8 mouse cellular contexts compared by ENCODE assay signal in genomic region chr19:8569453-8569863, GRCm38 (mm10). TPM values are rescaled to one million over a fixed set of nuclear protein-coding genes. Genes with fewer than 3 reads are reported as not detected.
A peak's percentile ranks its signal among the peaks of the same experiment; 100 is the strongest.
DNase-seq lines count a peak whose midpoint lies in the region; ATAC-seq and TF ChIP-seq lines count a peak whose summit lies in the region.

No protein-coding gene starts in this region.

- H3K27ac ChIP-seq in kidney, adult 2 months (ENCODE audit: insufficient read depth, low read depth, low read length) = no peak overlapping the region
- H3K27ac ChIP-seq in bone marrow macrophage, adult 2 months (ENCODE audit: insufficient read depth, low read depth, low read length) = no peak overlapping the region
- no peak overlapping the region for H3K27ac ChIP-seq in heart, embryonic 11.5 days (ENCODE audit: low read depth, low read length)

- peak; percentile 46 for TF ChIP-seq CTCF in kidney, adult 2 months (conservative IDR thresholded peaks at IDR 0.05; ENCODE audit: insufficient read depth, insufficient read length, low read depth, low read length)
- TF ChIP-seq CTCF in bone marrow macrophage, adult 2 months (IDR thresholded peaks at IDR 0.05; ENCODE audit: low read depth, low read length) = peak; percentile 21; the same call in 1 of the 2 replicates

- peaks cover 19% of the 10 kb centered on the region; the same call in 1 of the 2 replicates for H3K4me1 ChIP-seq in kidney, adult 2 months (ENCODE audit: control insufficient read depth, insufficient read depth, low read length)
- H3K4me1 ChIP-seq in bone marrow macrophage, adult 2 months (ENCODE audit: control insufficient read depth, insufficient read depth, low read length) = no peaks in the 10 kb centered on the region
- peaks cover 8% of the 10 kb centered on the region for H3K4me1 ChIP-seq in heart, embryonic 11.5 days (ENCODE audit: control insufficient read depth, insufficient read depth, low read length)

- no peaks in the 10 kb centered on the region for H3K36me3 ChIP-seq in kidney, adult 2 months (ENCODE audit: control insufficient read depth, insufficient read depth, low read length)
- H3K36me3 ChIP-seq in heart, embryonic 11.5 days (ENCODE audit: control insufficient read depth, insufficient read depth, low read length) = no peaks in the 10 kb centered on the region

- 10% methylated on average over 14 of the region's 14 CpGs for WGBS in kidney, adult 2 months
- WGBS in heart, embryonic 11.5 days (ENCODE audit: insufficient replicate concordance) = 5% methylated on average over 14 of the region's 14 CpGs

- no peaks in the 10 kb centered on the region for H3K9me3 ChIP-seq in heart, embryonic 11.5 days (replicated peaks; ENCODE audit: control insufficient read depth, low read length)

- no peak for ATAC-seq in heart, embryonic 11.5 days (replicated peaks; ENCODE audit: insufficient number of reproducible peaks, low FRiP score, low TSS enrichment)
- ATAC-seq in inflammation-experienced regulatory T-cells, adult 6 months = no peak

- H3K9ac ChIP-seq in heart, embryonic 11.5 days (ENCODE audit: low read depth, low read length) = peak overlapping the region; percentile 49

- peak; percentile 36 for DNase-seq in kidney, adult 2 months
- no peak for DNase-seq in kidney, adult 8-10 months
- DNase-seq in kidney, postnatal 10 days = peak; percentile 61
- DNase-seq in mesoderm, embryonic 11.5 days (ENCODE audit: low read depth, low spot score) = peak; percentile 57
- peak; percentile 59 for DNase-seq in thymus, postnatal 0 days (ENCODE audit: low spot score)

- H3K4me2 ChIP-seq in heart, embryonic 11.5 days = peak overlapping the region; percentile 68

- H3K4me3 ChIP-seq in kidney, adult 2 months (ENCODE audit: insufficient read depth, low read depth, low read length) = no peak overlapping the region
- H3K4me3 ChIP-seq in bone marrow macrophage, adult 2 months (ENCODE audit: insufficient read depth, low read length) = no peak overlapping the region
- peak overlapping the region; percentile 28 for H3K4me3 ChIP-seq in heart, embryonic 11.5 days (ENCODE audit: low read depth, low read length)

- no peaks in the 10 kb centered on the region for H3K27me3 ChIP-seq in kidney, adult 2 months (replicated peaks; ENCODE audit: control insufficient read depth, insufficient read depth, low read length)
- no peaks in the 10 kb centered on the region for H3K27me3 ChIP-seq in heart, embryonic 11.5 days (ENCODE audit: control insufficient read depth, insufficient read depth, low read length)

- TF ChIP-seq POLR2A in kidney, adult 2 months (IDR thresholded peaks at IDR 0.05; ENCODE audit: low read depth, low read length) = no peak
- TF ChIP-seq POLR2A in bone marrow macrophage, adult 2 months (IDR thresholded peaks at IDR 0.05; ENCODE audit: borderline replicate concordance, low read depth, low read length) = no peak

RNA-seq across cellular contexts. Expression of gene Slc22a8, which starts 21.6 kb away (rescaled TPM):
- 526 and 582 TPM in 2 replicates for polyA plus RNA-seq in kidney, adult 2 months (2012; rRNA removed)
- not detected in 2 replicates for polyA plus RNA-seq in bone marrow macrophage, adult 2 months (2012; ENCODE audit: insufficient read depth, insufficient read length, missing spikeins)
- 0.07 TPM in 1 of 2 replicates, not detected in the other for polyA plus RNA-seq in heart, embryonic 11.5 days (2014; fragmentation: Nextera tagmentation; extraction: Ambion mirVana)
- 0.04 and 0.22 TPM in 2 replicates for polyA plus RNA-seq in thymus, postnatal 0 days (2015; fragmentation: Nextera tagmentation; extraction: Ambion mirVana)
- not detected for polyA plus RNA-seq in inflammation-experienced regulatory T-cells, adult 6 months (2017; shearing (Covaris generic))

RNA-seq across cellular contexts. Expression of gene Slc22a6, which starts 48.4 kb away (rescaled TPM):
- 355 and 358 TPM in 2 replicates for polyA plus RNA-seq in kidney, adult 2 months (2012; rRNA removed)
- polyA plus RNA-seq in bone marrow macrophage, adult 2 months (2012; ENCODE audit: insufficient read depth, insufficient read length, missing spikeins) = not detected in 2 replicates
- not detected in 2 replicates for polyA plus RNA-seq in heart, embryonic 11.5 days (2014; fragmentation: Nextera tagmentation; extraction: Ambion mirVana)
- polyA plus RNA-seq in thymus, postnatal 0 days (2015; fragmentation: Nextera tagmentation; extraction: Ambion mirVana) = not detected in 2 replicates
- not detected for polyA plus RNA-seq in inflammation-experienced regulatory T-cells, adult 6 months (2017; shearing (Covaris generic))

Comparison
In these comparisons a context has a peak if more than half of its experiments do, and no peak if none do; other contexts are left out.
1. DNase-seq: peak in kidney, adult 2 months (single experiment), kidney, postnatal 10 days (single experiment), mesoderm, embryonic 11.5 days (single experiment) and thymus, postnatal 0 days (single experiment); none in kidney, adult 8-10 months (0 of 2).
2. RNA of gene Slc22a8, which starts 21.6 kb away (polyA plus RNA-seq): 526 to 582 TPM in kidney, adult 2 months; 0.04 to 0.22 TPM in thymus, postnatal 0 days, 0.07 TPM in heart, embryonic 11.5 days, not detected in bone marrow macrophage, adult 2 months and not detected in inflammation-experienced regulatory T-cells, adult 6 months; every median in the first group is over 100 times any median in the second.
3. RNA of gene Slc22a6, which starts 48.4 kb away (polyA plus RNA-seq): 355 to 358 TPM in kidney, adult 2 months; not detected in bone marrow macrophage, adult 2 months, not detected in heart, embryonic 11.5 days, not detected in thymus, postnatal 0 days and not detected in inflammation-experienced regulatory T-cells, adult 6 months; every median in the first group is over 100 times any median in the second.